Mouse (Mus musculus): Measurements from ENCODE around the gene Nepro.

DNA sequence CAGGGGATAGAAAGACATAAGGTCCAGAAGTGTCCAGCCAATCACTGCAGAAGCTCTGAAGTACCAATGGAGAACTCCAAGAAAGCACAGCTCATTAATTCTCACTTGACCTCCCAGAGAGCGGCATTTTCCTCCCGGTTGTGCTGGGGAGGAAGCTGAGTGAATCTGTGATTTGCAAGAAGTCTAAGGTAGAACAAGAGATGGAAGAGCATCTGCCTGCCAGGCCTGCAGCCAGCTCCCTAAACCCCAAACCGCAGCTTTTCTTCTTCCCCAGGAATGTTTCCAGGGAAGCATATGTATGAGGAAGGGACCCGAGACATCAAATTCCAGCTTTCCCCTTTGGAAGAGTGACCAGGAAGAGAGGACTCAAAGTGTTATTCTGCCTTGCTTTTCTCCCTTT lies 35.6 kb upstream of the Nepro start:
- TF ChIP-seq CTCF (IDR thresholded peaks at IDR 0.05; ENCODE audit: borderline replicate concordance, insufficient read depth, low read depth, low read length) (no peak), POLR2A (IDR thresholded peaks at IDR 0.05; ENCODE audit: borderline replicate concordance, insufficient read depth, low read length) (no peak)
